Mouse (Mus musculus): ENCODE measurements around the gene Fndc1. TPM values are rescaled to one million over a fixed set of nuclear protein-coding genes. Genes with fewer than 3 reads are reported as not detected.

The Fndc1 gene
- 22.5 and 23.5 TPM in 2 replicates for polyA plus RNA-seq (2015; fragmentation: Nextera tagmentation; extraction: Ambion mirVana)

DNA sequence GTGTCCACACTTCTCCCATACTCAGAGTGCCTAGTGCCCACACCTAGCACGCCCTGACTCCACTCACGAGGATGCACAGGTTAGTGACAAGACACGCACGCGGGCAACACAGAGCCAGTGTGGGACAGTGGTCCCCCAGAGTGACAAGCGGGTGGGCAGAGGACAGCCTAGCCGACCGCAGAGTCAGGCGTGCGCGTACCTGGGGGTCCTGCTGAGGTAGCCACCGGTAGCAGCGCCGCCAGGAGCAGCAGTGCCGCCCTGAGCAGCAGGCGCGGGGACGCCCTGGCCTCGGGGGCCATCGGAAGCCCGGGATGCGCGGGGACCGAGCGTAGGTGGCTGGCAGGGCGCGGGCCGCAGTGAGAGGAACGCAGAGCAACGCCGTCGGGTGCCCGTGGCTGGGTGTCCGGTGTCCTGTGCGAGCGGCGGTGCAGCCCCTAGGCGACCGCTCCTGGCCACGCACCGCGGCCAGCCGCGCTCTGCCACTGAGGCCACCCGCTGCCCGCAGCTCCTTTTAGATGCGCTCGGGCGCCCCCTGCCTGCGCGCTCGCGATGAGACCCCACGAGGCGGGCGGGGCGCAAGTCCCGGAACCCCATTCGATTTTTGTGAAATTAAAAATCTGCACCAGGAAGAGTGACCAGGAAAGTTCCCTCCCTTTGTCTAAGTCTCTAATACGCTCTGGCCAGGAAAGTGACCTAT, at the start of gene Fndc1:
Gene Fndc1, minus strand, starts transcription at position 484 of the 697 bp plus-strand sequence.
- 1% methylated on average over 60 of the region's 60 CpGs for WGBS
- ATAC-seq (ENCODE audit: insufficient number of reproducible peaks, insufficient read depth, low FRiP score, low TSS enrichment, low read depth) = no peak
- Histone ChIP-seq H3K9ac (peak within 1 kb of the TSS; percentile 80), H3K36me3 (no peaks in the 10 kb centered on the region), H3K4me3 (peak within 1 kb of the TSS; percentile 60), H3K27me3 (peaks cover 56% of the 10 kb centered on the region), H3K4me2 (peak within 1 kb of the TSS; percentile 98), H3K4me1 (peaks cover 23% of the 10 kb centered on the region), H3K9me3 (no peaks in the 10 kb centered on the region), H3K27ac (no peak within 1 kb of the TSS)

DNA sequence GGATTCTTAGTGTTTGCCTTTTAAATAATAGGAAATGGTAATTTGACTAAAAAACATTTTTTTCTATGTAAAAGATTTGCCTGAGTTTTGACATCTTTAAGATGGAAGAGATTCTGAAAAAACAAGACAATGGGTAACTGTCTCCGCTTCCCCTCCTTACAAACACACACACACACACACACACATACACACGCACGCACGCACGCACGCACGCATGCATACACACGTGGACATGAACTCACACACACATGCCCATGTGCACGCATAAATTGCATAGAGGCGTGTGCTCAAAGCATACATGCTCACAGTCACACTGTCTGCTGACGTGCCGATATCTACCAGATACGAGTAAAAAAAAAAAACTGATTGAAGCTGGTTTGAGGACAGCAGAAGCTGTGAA, 49.4 kb upstream of the Fndc1 start:
- ATAC-seq (ENCODE audit: insufficient number of reproducible peaks, insufficient read depth, low FRiP score, low TSS enrichment, low read depth) = no peak
- H3K4me1 ChIP-seq = peaks cover 17% of the 10 kb centered on the region
- H3K27me3 ChIP-seq = no peaks in the 10 kb centered on the region
- 91% methylated on average over 13 of the region's 13 CpGs for WGBS
- H3K27ac ChIP-seq = peak overlapping the region; percentile 58; the same call in 1 of the 2 replicates
- no peak overlapping the region for H3K9ac ChIP-seq
- H3K9me3 ChIP-seq = no peaks in the 10 kb centered on the region
- no peaks in the 10 kb centered on the region for H3K36me3 ChIP-seq
- H3K4me3 ChIP-seq = no peak overlapping the region
- H3K4me2 ChIP-seq = no peak overlapping the region

DNA sequence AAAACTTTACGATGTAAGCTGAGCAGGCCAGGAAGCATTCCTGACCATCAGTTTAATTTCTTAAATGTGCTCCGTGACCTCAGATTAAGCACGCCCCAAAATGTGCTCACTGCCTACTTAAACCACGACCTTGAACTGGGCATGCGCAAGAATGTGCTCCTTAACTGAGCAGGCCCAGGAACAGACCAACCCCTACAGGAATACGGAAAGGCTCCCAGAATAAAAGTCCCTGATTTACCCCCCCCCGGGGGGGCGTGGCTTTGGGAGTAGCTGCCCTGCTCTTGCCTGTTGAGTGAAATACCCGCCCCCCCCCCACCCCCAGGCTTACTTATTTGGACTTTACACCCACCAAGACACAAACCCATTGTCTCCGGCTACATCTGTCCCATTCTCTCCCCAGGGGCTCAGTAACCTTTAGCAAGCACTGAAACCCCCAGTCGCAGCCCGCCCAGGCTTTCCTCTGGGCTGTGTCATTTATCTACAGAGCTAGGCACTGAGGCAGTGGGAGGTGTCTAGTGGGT, 48.9 kb upstream of the Fndc1 start:
- Histone ChIP-seq H3K27ac (peak overlapping the region; percentile 72), H3K9ac (no peak overlapping the region), H3K4me3 (no peak overlapping the region), H3K9me3 (no peaks in the 10 kb centered on the region), H3K36me3 (no peaks in the 10 kb centered on the region), H3K27me3 (no peaks in the 10 kb centered on the region), H3K4me1 (peaks cover 17% of the 10 kb centered on the region), H3K4me2 (peak overlapping the region; percentile 30)
- 21% methylated on average over 12 of the region's 12 CpGs for WGBS
- ATAC-seq (ENCODE audit: insufficient number of reproducible peaks, insufficient read depth, low FRiP score, low TSS enrichment, low read depth) = no peak

DNA sequence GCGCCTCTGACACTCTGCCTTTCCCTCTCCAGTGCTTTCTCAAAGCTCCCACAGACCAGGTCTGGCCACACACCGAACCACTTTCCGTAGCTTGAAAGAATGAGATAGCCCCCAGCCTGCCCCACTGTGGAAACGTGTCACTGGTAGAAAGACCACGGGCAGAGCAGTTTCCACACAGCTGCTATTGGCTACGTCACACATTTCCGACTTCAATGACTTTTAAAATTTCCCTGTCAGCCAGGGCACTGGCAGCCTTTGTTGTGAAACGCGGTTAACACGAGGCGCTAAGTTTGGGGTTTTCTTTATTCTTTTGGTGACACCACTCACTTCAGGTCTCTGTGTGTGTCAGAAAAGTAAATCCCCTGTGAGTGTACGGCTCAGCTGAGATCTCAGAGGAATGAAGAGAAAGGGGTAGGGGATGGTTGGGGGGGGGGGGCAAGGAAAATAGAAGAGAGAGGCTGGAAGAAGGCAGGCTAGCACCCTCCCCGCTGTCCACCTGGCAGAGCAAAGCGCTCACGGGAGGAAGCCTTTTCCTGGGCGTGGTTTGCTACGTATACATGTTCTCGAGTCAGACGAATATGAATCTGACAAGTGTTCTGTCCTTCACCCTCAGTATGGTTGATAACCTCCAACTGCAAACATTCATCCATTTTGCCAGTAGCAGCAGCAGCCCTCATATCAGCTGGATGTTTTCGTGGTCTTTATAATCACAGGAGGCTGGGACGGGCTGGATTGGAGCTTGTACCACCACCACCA, 47.9 kb upstream of the Fndc1 start:
- Histone ChIP-seq H3K4me3 (no peak overlapping the region), H3K4me1 (peaks cover 17% of the 10 kb centered on the region), H3K9me3 (no peaks in the 10 kb centered on the region), H3K9ac (no peak overlapping the region), H3K36me3 (no peaks in the 10 kb centered on the region), H3K4me2 (no peak overlapping the region), H3K27me3 (no peaks in the 10 kb centered on the region), H3K27ac (peak overlapping the region; percentile 72)
- no peak for ATAC-seq (ENCODE audit: insufficient number of reproducible peaks, insufficient read depth, low FRiP score, low TSS enrichment, low read depth)
- 83% methylated on average over 21 of the region's 21 CpGs for WGBS

DNA sequence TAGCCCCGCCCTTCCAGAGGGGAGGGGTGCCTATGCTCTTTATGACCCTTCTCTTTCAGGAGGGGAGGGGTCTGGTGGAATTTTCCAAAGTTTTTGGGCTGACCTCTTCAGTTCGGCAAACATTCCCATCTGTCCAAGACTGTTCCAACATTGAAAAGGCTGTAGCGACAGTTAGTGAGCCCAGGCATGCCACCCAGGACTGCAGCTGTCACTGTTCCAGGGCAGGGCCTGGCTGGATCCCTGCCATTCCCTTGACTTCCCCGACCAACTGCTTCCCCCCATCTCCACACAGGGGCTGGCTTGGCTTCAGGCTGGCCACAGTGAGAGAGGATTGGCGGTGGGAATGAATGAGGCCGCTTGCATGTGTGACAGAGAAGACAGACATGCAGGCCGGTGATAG, 46.3 kb upstream of the Fndc1 start:
- Histone ChIP-seq H3K27ac (no peak overlapping the region), H3K27me3 (no peaks in the 10 kb centered on the region), H3K4me1 (peaks cover 16% of the 10 kb centered on the region), H3K36me3 (no peaks in the 10 kb centered on the region), H3K4me2 (no peak overlapping the region), H3K4me3 (no peak overlapping the region), H3K9me3 (no peaks in the 10 kb centered on the region), H3K9ac (no peak overlapping the region)
- no peak for ATAC-seq (ENCODE audit: insufficient number of reproducible peaks, insufficient read depth, low FRiP score, low TSS enrichment, low read depth)
- 75% methylated on average over 7 of the region's 7 CpGs for WGBS

DNA sequence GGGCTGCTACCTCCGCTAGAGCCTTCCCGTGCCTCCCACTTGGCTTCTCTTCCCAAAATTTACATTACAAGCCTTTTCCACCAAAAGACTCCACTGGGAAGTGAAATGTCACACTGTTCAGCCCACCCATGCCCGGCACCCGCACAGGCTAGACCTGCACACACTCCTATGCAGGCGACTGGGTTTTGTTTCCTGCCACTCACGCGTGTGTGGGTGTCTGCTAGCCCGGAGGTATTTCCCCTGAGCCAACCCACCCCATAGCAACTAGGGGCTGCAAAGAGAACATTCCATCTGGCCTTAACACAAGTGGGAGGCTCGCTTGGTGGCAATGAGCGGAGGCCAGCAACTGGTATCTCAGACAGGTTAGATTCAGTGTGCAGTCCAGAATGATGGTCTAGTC, 44.7 kb upstream of the Fndc1 start:
- no peak overlapping the region for H3K4me2 ChIP-seq
- H3K27ac ChIP-seq = no peak overlapping the region
- no peaks in the 10 kb centered on the region for H3K36me3 ChIP-seq
- no peak overlapping the region for H3K4me3 ChIP-seq
- H3K27me3 ChIP-seq = no peaks in the 10 kb centered on the region
- no peak overlapping the region for H3K9ac ChIP-seq
- no peak for ATAC-seq (ENCODE audit: insufficient number of reproducible peaks, insufficient read depth, low FRiP score, low TSS enrichment, low read depth)
- H3K9me3 ChIP-seq = no peaks in the 10 kb centered on the region
- peaks cover 12% of the 10 kb centered on the region for H3K4me1 ChIP-seq
- WGBS = 82% methylated on average over 10 of the region's 10 CpGs

DNA sequence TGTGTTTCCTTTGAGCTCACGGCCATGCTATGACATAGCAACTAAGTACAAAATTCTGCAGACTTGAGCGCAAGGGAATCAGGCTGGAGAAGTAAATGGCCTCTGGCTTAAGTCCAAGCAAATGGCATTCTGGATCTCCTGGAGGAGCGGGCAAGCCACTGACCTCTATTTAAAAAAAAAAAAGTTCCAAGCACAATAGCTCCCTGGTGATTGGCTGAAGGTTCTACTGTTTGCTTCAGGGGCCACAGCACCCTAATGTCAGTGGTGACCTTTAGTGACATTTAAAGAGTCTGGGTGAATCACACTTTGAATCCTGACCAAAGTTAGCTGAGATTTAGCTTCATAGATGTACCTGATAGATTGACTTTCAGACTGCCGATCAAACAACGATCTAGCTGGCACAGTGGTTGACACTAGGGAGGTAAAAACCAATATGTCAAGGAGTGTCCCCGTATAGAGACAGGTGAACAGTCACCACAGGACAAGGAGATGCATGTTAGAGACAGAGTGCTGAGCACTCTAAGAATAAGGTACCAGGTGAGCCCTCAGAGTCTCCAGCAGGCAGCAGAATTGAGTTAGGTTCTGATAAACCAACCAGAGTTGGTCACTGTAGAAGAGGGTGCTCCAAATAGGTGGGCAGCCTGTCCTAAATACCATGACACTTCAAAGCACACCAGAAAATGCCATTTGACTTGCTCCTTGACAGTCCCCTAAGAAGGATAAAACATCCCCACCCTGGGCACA, 43.9 kb upstream of the Fndc1 start:
- Histone ChIP-seq H3K4me1 (peaks cover 9% of the 10 kb centered on the region), H3K27ac (no peak overlapping the region), H3K4me2 (no peak overlapping the region), H3K36me3 (no peaks in the 10 kb centered on the region), H3K4me3 (no peak overlapping the region), H3K9ac (no peak overlapping the region), H3K27me3 (no peaks in the 10 kb centered on the region), H3K9me3 (no peaks in the 10 kb centered on the region)
- ATAC-seq (ENCODE audit: insufficient number of reproducible peaks, insufficient read depth, low FRiP score, low TSS enrichment, low read depth) = no peak
- 84% methylated on average over 6 of the region's 6 CpGs for WGBS

DNA sequence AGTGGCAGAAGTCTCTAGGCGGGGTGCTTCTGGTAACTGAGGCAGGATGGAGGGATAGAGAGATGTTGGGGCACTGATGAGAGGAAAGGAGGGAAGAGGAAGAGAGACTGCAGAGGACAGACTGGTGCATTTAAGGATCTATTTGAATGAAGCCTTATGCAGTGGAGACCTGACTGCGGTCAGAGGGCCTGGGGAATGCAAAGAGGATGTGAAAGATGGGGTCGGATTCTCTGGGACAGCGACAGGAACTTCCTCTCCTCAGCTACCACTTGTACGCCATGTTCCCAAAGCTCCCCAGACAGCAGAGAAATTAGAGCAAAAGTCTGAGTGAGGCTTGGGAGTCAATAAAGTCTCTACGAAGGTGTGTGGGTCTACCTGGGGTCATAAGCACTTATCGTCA, 42.0 kb upstream of the Fndc1 start:
- H3K4me1 ChIP-seq = no peaks in the 10 kb centered on the region
- H3K4me2 ChIP-seq = no peak overlapping the region
- 68% methylated on average over 7 of the region's 7 CpGs for WGBS
- H3K9me3 ChIP-seq = no peaks in the 10 kb centered on the region
- H3K27me3 ChIP-seq = no peaks in the 10 kb centered on the region
- H3K36me3 ChIP-seq = no peaks in the 10 kb centered on the region
- H3K4me3 ChIP-seq = no peak overlapping the region
- no peak for ATAC-seq (ENCODE audit: insufficient number of reproducible peaks, insufficient read depth, low FRiP score, low TSS enrichment, low read depth)
- no peak overlapping the region for H3K9ac ChIP-seq
- H3K27ac ChIP-seq = no peak overlapping the region

DNA sequence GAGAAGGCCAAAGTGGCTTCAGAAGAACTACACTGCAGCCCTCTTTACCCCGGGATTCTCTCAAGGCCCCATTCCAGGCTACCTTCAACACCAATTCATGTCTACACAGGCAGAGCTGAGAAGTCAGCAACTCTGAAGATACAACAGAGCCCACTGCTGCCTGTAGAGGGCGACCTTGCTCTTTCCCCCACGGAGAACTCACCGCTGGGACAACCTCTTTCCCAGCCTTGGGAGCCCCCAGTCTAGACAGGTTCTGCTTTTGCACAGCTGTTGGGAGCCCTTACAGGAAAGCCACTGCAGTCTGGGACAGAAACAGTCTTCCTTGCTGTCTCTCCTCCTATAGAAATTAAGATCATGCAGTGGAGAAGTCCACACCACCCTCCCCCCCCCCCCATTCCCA, 41.5 kb upstream of the Fndc1 start:
- H3K9ac ChIP-seq = no peak overlapping the region
- H3K27ac ChIP-seq = no peak overlapping the region
- no peak overlapping the region for H3K4me3 ChIP-seq
- H3K27me3 ChIP-seq = no peaks in the 10 kb centered on the region
- 8% methylated on average over 4 of the region's 4 CpGs for WGBS
- no peak overlapping the region for H3K4me2 ChIP-seq
- H3K9me3 ChIP-seq = no peaks in the 10 kb centered on the region
- peak; percentile 69; the same call in 1 of the 2 replicates for ATAC-seq (ENCODE audit: insufficient number of reproducible peaks, insufficient read depth, low FRiP score, low TSS enrichment, low read depth)
- no peaks in the 10 kb centered on the region for H3K4me1 ChIP-seq
- no peaks in the 10 kb centered on the region for H3K36me3 ChIP-seq

DNA sequence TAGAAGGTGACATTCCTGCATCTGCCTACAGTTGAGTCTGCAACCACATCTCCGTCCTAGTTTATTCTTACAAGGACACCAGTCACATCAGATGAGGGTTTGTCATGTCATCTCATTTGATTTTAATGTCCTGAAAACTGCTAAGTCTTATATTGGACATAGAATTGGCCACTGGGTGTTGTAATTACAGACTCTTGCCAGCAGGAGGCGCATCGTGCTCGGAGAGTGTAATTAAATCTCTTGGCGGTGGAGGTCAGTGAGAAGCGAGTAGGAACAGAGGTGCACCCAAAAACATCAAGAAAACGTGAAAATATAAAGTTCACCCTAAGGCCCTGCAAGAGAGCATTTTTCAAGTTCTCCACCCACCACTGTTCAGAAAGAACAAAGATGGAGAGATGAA, 37.6 kb upstream of the Fndc1 start:
- Histone ChIP-seq H3K36me3 (no peaks in the 10 kb centered on the region), H3K9me3 (no peaks in the 10 kb centered on the region), H3K4me3 (no peak overlapping the region), H3K4me1 (no peaks in the 10 kb centered on the region), H3K27me3 (no peaks in the 10 kb centered on the region), H3K9ac (no peak overlapping the region), H3K4me2 (no peak overlapping the region), H3K27ac (no peak overlapping the region)
- WGBS = 21% methylated on average over 7 of the region's 7 CpGs
- ATAC-seq (ENCODE audit: insufficient number of reproducible peaks, insufficient read depth, low FRiP score, low TSS enrichment, low read depth) = no peak

DNA sequence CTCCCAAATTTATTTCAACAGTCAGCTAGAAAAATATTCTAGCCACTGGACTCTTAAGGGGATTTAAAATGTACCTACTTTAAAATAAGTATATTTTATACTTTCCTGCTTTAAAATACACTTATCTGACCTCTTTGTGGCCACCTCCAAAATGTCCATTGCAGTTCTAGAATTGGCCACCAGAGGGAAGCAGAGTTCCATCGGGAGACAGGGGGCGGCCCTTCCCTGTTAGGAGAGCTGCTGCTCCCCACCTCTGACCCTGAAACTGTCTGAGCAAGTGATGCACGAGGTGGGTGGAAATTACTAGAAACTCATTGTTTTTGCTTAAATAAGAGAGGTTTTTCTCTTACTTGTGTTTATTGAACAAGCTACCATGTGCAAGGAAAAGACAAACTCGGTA, 36.6 kb upstream of the Fndc1 start:
- Histone ChIP-seq H3K9me3 (no peaks in the 10 kb centered on the region), H3K27me3 (no peaks in the 10 kb centered on the region), H3K9ac (no peak overlapping the region), H3K4me3 (no peak overlapping the region), H3K4me1 (no peaks in the 10 kb centered on the region), H3K4me2 (no peak overlapping the region), H3K27ac (no peak overlapping the region), H3K36me3 (no peaks in the 10 kb centered on the region)
- 22% methylated on average over 4 of the region's 4 CpGs for WGBS
- ATAC-seq (ENCODE audit: insufficient number of reproducible peaks, insufficient read depth, low FRiP score, low TSS enrichment, low read depth) = no peak
